In genomic region chr12:54825202-54825601, GRCm38 (mm10) we compare ENCODE assay signal across 11 mouse cellular contexts. TPM values are rescaled to one million over a fixed set of nuclear protein-coding genes. Genes with fewer than 3 reads are reported as not detected.
DNase-seq lines count a peak whose midpoint lies in the region; ATAC-seq and TF ChIP-seq lines count a peak whose summit lies in the region.
"Had no signal": no experiment of that assay in that cellular context is flagged by ENCODE, and none has a peak within 500 bp of the region (broad histone marks: within the 10 kb centered on the region; RNA-seq: fewer than 3 reads in every experiment).

No protein-coding gene starts in this region.

- H3K27me3 ChIP-seq in cerebellum, adult 2 months (ENCODE audit: control insufficient read depth, insufficient read depth, low read length) = no peaks in the 10 kb centered on the region
- no peaks in the 10 kb centered on the region for H3K27me3 ChIP-seq in liver, adult 2 months (ENCODE audit: control insufficient read depth, insufficient read depth, low read length)
- H3K27me3 ChIP-seq in liver, embryonic 12.5 days (replicated peaks) = no peaks in the 10 kb centered on the region
- H3K27me3 ChIP-seq: embryonic facial prominence, embryonic 12.5 days; limb, embryonic 12.5 days had no signal

- TF ChIP-seq CTCF in cerebellum, adult 2 months (IDR thresholded peaks at IDR 0.05; ENCODE audit: borderline replicate concordance, insufficient read depth, low read depth, low read length) = 0 out of 2 replicates have a peak, but pooled peaks have one; percentile 11
- TF ChIP-seq CTCF in liver, adult 2 months (IDR thresholded peaks at IDR 0.05; ENCODE audit: low read depth, low read length) = peak; percentile 67

- H3K9ac ChIP-seq in liver, adult 2 months (ENCODE audit: low read depth, low read length) = no peak overlapping the region
- no peak overlapping the region for H3K9ac ChIP-seq in liver, embryonic 12.5 days
- H3K9ac ChIP-seq: embryonic facial prominence, embryonic 12.5 days; limb, embryonic 12.5 days had no signal

- no peaks in the 10 kb centered on the region for H3K9me3 ChIP-seq in liver, embryonic 12.5 days (replicated peaks)
- H3K9me3 ChIP-seq: embryonic facial prominence, embryonic 12.5 days; limb, embryonic 12.5 days; midbrain, embryonic 10.5 days had no signal

- no peak for TF ChIP-seq POLR2A in cerebellum, adult 2 months (IDR thresholded peaks at IDR 0.05; ENCODE audit: borderline replicate concordance, insufficient read depth, low read length)
- no peak for TF ChIP-seq POLR2A in liver, adult 2 months (IDR thresholded peaks at IDR 0.05; ENCODE audit: extremely low read depth, insufficient read depth, low read length)

- no peaks in the 10 kb centered on the region for H3K79me2 ChIP-seq in liver, adult 2 months (ENCODE audit: control insufficient read depth, insufficient read depth, low read length)

- DNase-seq in cerebellum, adult 2 months = no peak
- no peak for DNase-seq in cerebellum, adult 11-12 months
- DNase-seq in liver, adult 2 months (ENCODE audit: extremely low read depth, low read depth, low spot score) = peak; percentile 38
- DNase-seq in R1 (ENCODE audit: low read depth, low spot score) = peak; percentile 77
- no peak for DNase-seq in urinary bladder, postnatal 36 days (ENCODE audit: low spot score in 2 of 2)

- H3K4me3 ChIP-seq in cerebellum, adult 2 months (replicated peaks; ENCODE audit: insufficient read depth, low read depth, low read length) = no peak overlapping the region
- no peak overlapping the region for H3K4me3 ChIP-seq in liver, adult 2 months (ENCODE audit: insufficient read depth, low read depth, low read length)
- H3K4me3 ChIP-seq in liver, embryonic 12.5 days = no peak overlapping the region
- H3K4me3 ChIP-seq: embryonic facial prominence, embryonic 12.5 days; limb, embryonic 12.5 days; midbrain, embryonic 10.5 days had no signal

- ATAC-seq in liver, embryonic 12.5 days = no peak
- 0 out of 2 replicates have a peak, but pooled peaks have one; percentile 57 for ATAC-seq in megakaryocyte-erythroid progenitor cell, adult 5-6 weeks (replicated peaks; ENCODE audit: low FRiP score, low TSS enrichment, poor library complexity, severe bottlenecking)
- ATAC-seq in erythroid progenitor cell, adult 5-6 weeks (replicated peaks; ENCODE audit: low FRiP score, poor library complexity, severe bottlenecking) = no peak

- H3K4me2 ChIP-seq in liver, embryonic 12.5 days = no peak overlapping the region
- H3K4me2 ChIP-seq: embryonic facial prominence, embryonic 12.5 days; limb, embryonic 12.5 days had no signal

- H3K27ac ChIP-seq in cerebellum, adult 2 months (ENCODE audit: insufficient read depth, low read length) = no peak overlapping the region
- H3K27ac ChIP-seq in liver, adult 2 months (replicated peaks; ENCODE audit: insufficient read depth, low read depth, low read length) = no peak overlapping the region
- no peak overlapping the region for H3K27ac ChIP-seq in liver, embryonic 12.5 days
- H3K27ac ChIP-seq: embryonic facial prominence, embryonic 12.5 days; limb, embryonic 12.5 days; midbrain, embryonic 10.5 days had no signal

- WGBS in cerebellum, adult 2 months = 93% methylated on average over 3 of the region's 3 CpGs
- WGBS in liver, adult 2 months = 98% methylated on average over 3 of the region's 3 CpGs
- 89% methylated on average over 3 of the region's 3 CpGs for WGBS in liver, embryonic 12.5 days (ENCODE audit: insufficient replicate concordance)

- no peaks in the 10 kb centered on the region for H3K36me3 ChIP-seq in liver, adult 2 months (ENCODE audit: control insufficient read depth, insufficient read depth, low read length)
- no peaks in the 10 kb centered on the region for H3K36me3 ChIP-seq in liver, embryonic 12.5 days
- H3K36me3 ChIP-seq: embryonic facial prominence, embryonic 12.5 days; limb, embryonic 12.5 days; midbrain, embryonic 10.5 days had no signal

- no peaks in the 10 kb centered on the region for H3K4me1 ChIP-seq in cerebellum, adult 2 months (ENCODE audit: control insufficient read depth, insufficient read depth, low read length)
- H3K4me1 ChIP-seq in liver, adult 2 months (ENCODE audit: control insufficient read depth, insufficient read depth, low read length) = peaks cover 3% of the 10 kb centered on the region; the same call in 1 of the 2 replicates
- peaks cover 6% of the 10 kb centered on the region; the same call in 1 of the 2 replicates for H3K4me1 ChIP-seq in liver, embryonic 12.5 days
- H3K4me1 ChIP-seq: embryonic facial prominence, embryonic 12.5 days; limb, embryonic 12.5 days; midbrain, embryonic 10.5 days had no signal

RNA-seq across cellular contexts. Expression of gene Snx6, which starts 29.7 kb away (rescaled TPM):
- polyA plus RNA-seq in cerebellum, adult 2 months (2012; rRNA removed) = 46.4 and 46.7 TPM in 2 replicates
- 21.7 and 22.4 TPM in 2 replicates for total RNA-seq in liver, adult 2 months (2014; rRNA removed)
- polyA plus RNA-seq in liver, adult 2 months (2012; rRNA removed) = 5.4 and 7.5 TPM in 2 replicates
- 63.6 and 64.8 TPM in 2 replicates for polyA plus RNA-seq in liver, embryonic 12.5 days (2016; fragmentation: Nextera tagmentation; extraction: Ambion mirVana)
- total RNA-seq in megakaryocyte-erythroid progenitor cell, adult 5-6 weeks (2014; fragmentation: Nextera tagmentation) = 30.9 and 34.0 TPM in 2 replicates
- 56.9 and 74.7 TPM in 2 replicates for total RNA-seq in megakaryocyte-erythroid progenitor cell, adult 5-6 weeks (2017)
- total RNA-seq in erythroid progenitor cell, adult 5-6 weeks (2015; ENCODE audit: low replicate concordance) = 11.2 and 17.2 TPM in 2 replicates
- 7.0 and 9.8 TPM in 2 replicates for total RNA-seq in erythroid progenitor cell, adult 5-6 weeks (2017; ENCODE audit: low replicate concordance)

RNA-seq across cellular contexts. Expression of gene Cfl2, which starts 37.5 kb away (rescaled TPM):
- polyA plus RNA-seq in cerebellum, adult 2 months (2012; rRNA removed) = 74.5 and 86.8 TPM in 2 replicates
- 56.5 and 64.6 TPM in 2 replicates for total RNA-seq in liver, adult 2 months (2014; rRNA removed)
- 10.8 and 14.6 TPM in 2 replicates for polyA plus RNA-seq in liver, adult 2 months (2012; rRNA removed)
- polyA plus RNA-seq in liver, embryonic 12.5 days (2016; fragmentation: Nextera tagmentation; extraction: Ambion mirVana) = 46.1 and 47.7 TPM in 2 replicates
- 29.8 and 41.6 TPM in 2 replicates for total RNA-seq in megakaryocyte-erythroid progenitor cell, adult 5-6 weeks (2014; fragmentation: Nextera tagmentation)
- total RNA-seq in megakaryocyte-erythroid progenitor cell, adult 5-6 weeks (2017) = 22.7 and 31.5 TPM in 2 replicates
- 21.4 and 23.4 TPM in 2 replicates for total RNA-seq in erythroid progenitor cell, adult 5-6 weeks (2015; ENCODE audit: low replicate concordance)
- total RNA-seq in erythroid progenitor cell, adult 5-6 weeks (2017; ENCODE audit: low replicate concordance) = 18.8 and 20.2 TPM in 2 replicates

Comparison
In these comparisons a context has a peak if more than half of its experiments do, and no peak if none do; other contexts are left out.
1. DNase-seq: peak in liver, adult 2 months (single experiment) and R1 (single experiment); none in cerebellum, adult 2 months (0 of 2), cerebellum, adult 11-12 months (single experiment) and urinary bladder, postnatal 36 days (0 of 2).